Mouse (Mus musculus) cerebral cortex, adult 2 months (tissue): ENCODE measurements around the gene Ctsd.

Experiments
- WGBS: fragments of 180-500 bp; shearing (Covaris S2); methylation state at CpG from one replicate; pipeline ENCODE4 v1.1.7; 2018; 5-methylcytosine and 5-hydroxymethylcytosine counted together

The Ctsd gene

DNA sequence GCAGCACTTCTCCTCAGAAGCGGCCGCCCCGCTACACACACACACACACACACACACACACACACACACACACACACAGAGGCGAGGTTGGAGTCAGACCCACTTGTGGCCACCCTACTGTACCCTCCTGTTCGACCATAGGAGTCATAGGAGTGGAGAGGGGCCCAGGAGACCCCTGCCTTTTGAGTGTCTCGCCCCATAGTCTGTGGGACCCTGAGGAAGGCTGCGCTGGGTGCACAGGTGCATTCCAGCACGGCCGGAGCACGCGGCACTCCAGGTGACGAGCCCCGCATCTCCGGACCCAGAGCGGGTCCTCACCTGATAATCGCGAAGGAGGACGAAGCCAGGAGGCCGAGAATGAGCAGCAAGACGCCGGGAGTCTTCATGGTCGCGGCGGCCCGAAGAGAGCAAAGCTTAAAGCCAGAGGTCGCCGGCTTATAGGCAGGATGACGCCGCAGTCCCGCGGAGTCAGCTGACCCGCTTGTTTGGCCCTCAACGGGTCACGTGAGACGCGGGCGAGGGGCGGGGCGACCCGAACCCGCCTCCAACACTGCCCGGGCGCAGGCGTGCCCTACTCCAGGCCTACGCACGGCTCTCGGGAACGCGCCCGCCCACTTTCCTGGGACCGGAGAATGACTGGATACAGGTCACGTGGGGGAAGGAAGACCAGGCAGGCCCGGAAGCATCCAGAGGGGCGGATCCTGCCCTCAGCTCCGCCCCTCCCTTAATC, at the start of gene Ctsd:
Gene Ctsd (minus strand): TSS at position 620 of the 730 bp plus-strand sequence.
- WGBS = under 1% methylated on average over 55 of the region's 55 CpGs

DNA sequence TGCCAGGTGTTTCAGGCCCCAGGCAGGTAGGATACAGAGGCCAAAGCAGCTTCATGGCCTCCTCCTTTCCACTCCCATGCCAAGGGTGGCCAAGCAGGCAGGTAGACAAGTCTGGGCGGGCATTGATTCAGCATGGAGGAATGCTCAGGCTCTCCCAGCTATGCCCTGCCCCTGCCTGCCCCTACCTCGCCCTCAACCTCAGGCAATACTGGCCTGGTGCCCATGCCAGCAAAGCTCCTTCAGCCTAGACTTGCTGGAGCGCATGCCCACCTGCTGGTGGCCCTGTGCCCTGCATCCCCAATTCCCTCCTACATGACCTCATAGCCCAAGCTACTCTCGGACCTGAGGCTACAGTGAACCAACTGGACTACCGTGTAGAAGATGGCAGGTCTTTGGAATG, 49.5 kb upstream of the Ctsd start:
- WGBS = 89% methylated on average over 5 of the region's 5 CpGs

DNA sequence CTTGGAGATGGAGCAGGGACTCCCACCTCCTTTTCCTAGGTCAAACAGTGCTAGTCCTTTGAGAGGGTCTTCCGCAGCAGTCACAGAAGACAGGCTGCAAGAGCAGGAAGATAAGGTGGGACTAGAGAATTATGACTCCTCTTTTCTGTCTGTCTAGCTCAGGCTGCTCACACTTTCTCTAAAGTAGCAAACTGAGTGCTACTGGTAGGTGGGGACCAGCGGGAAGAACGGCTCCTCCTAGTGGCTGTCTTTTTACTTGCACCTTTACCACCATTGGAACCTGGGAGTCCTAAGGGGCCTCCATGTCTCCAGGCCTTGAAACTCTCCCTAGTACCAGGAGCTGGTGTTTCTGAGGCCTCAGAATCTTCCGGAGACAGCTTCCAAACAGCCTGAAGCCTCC, 47.7 kb upstream of the Ctsd start:
- 29% methylated on average over 4 of the region's 4 CpGs for WGBS

DNA sequence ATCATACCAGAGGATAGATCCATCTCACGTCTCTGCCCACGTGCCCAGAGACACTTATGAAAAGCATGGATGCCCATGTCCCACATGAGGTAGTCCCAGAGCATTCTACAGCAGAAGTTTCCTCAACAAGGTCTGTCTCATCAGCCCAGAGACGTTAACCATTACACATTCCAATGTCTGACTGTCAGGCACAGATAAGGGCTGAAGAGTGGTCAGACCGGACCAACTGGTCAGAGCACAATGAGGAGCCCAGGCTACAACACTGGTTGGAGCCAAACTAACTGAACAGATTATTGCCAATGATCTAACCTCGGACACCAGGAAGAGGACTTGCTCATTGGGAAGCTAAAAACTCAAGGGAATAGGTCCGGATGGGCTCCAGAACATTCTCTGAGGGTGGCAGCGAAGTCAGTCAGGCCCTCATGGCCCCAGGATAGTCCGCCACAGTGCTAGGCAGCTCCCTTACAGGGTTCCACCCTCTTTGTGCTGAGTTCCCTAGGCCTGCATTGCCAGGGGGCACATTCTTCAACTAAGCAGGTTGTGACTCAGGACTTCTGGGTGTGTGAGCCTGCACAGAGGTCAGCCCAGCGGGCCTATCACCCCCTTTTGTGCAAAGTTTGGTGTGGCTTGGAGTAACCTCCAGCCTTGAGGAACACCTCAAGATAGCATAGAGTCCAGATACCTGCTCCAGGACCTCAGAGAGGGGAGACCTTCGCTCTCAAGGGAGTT, 46.5 kb upstream of the Ctsd start, which contains the start of gene Syt8:
Gene Syt8 (plus strand): TSS at position 714 of the 729 bp plus-strand sequence.
- 91% methylated on average over 10 of the region's 10 CpGs for WGBS

DNA sequence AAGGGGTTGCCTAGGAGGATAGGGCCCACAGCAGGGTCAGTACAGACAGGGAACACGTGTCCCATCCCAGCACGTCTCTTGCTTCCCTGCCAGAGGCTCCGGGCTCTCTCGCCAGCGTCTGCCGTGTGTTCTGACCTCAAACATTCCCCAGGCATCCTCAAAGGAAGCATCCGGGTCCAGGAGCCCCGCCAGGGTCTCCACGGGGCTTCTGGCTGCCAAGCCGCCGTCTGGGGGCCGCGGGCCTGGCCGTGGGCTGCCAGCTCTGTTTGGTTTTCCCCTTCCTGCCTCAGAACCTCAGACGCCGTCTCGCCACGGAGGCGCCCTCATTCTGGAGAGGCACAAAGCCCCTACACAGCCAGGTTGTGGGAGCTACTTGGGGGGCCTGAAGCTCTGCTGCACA, 45.8 kb upstream of the Ctsd start:
- WGBS = 62% methylated on average over 19 of the region's 19 CpGs

DNA sequence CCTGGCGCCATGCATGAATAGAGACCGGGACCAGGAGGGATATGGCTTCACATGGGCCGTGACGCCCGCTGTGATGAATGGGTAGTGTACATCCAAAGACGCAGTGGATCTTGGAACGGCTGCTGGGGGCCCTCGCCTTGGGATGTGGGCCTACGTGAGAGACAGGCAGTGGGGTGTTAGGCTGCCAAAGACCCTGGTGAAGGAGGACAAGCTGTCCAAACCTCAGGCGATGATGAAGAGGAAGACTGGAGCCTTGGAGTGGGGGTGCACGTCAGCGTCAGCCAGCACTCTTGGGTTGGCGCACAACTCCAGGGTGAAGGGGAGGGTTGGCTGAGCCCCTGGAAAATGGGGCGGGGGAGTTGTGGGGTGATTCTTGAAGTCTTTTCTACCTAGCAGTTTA, 43.3 kb upstream of the Ctsd start:
- 85% methylated on average over 14 of the region's 14 CpGs for WGBS

DNA sequence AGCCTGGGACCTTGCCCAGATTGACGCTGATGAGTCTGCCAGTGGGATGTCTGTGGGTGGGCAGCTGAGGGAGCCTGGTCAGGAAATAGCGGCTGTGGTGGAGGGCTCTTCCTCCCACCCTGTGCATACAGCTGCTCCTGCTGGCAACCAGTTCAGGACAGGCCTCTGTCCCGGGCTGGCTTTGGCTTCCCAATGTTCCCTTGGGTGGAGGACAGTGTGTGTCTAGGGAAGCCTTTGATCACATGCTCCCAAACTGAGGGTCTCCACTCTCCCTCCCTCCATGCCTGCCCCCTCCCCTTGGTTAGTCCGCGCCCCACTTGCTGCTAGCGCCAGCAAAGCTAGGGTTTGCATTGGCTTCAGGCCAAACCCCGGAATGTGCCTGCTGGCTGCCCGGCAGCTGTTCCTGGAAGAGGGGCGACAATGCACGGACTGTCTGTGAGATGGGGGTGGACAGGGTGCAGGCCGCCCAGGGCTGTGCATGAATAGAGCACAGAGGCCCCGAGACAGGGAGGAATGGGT, 42.4 kb upstream of the Ctsd start:
- WGBS = 16% methylated on average over 12 of the region's 12 CpGs

DNA sequence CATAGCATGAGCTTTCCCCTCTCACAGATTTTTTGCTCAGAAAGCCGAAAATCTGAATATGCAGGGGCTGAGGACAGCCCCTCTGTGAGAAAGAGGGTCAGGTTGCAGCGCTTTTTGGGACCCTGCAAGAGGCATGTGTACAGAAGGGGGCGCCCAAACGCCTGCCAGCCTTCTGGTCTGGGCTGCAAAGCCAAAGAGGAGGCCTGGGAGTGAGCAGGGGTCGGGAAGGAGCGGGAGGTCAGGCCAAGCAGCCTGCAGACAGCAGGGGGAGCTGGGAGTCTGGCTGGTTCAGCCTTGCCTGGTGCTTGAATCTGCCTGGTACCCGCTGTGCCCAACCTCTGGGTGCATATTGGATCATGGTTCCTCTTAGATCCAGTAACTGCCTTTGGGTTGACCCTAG, 40.4 kb upstream of the Ctsd start:
- WGBS = 53% methylated on average over 7 of the region's 7 CpGs

DNA sequence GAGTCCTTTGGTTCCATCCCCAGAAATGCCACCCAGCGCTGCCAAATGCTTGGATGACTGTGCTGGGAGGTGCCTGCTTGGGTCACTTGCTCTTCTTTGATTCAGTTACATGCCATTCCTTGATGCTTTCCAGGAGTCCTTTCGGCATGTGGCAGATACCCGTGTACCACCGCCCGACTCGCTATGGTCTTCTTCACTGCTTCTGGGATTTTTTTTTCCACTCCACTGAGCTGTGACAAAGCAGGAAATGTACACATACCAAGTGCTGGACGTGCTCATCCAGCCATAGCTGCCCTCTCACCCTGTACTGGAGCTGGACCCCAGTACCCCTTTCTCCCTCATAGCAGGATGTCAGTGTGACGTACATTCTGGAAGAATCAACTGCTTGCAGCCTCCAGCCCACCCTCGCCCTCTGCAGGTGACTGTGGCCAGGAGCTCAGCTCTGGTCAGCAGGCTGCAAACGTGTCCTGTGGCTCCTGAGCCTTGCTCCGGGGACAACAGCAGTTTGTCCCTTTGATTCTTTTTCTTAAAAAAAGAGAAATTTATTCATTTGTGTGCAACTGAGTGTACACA, 37.9 kb upstream of the Ctsd start:
- WGBS = 76% methylated on average over 11 of the region's 11 CpGs

DNA sequence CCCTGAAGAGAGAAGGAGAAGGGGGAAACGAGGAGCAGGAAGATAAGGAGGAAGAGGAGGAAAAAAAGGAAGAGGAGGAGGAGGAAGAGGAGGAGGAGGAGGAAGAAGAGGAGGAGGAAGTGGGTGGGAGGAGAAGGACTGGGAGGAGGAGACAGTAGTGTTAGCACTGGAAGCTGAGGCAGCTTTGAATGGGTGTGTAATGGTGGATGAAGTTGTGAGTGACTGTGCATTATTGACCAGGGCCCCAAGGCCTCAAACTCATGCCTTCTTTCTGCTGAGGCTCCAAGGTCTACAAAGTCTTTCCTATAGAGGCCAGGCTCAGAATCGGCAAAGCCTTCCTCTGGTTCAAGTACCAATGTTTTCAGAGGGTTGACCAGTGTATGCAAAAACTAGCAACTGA, 34.0 kb upstream of the Ctsd start:
- 77% methylated on average over 2 of the region's 2 CpGs for WGBS

DNA sequence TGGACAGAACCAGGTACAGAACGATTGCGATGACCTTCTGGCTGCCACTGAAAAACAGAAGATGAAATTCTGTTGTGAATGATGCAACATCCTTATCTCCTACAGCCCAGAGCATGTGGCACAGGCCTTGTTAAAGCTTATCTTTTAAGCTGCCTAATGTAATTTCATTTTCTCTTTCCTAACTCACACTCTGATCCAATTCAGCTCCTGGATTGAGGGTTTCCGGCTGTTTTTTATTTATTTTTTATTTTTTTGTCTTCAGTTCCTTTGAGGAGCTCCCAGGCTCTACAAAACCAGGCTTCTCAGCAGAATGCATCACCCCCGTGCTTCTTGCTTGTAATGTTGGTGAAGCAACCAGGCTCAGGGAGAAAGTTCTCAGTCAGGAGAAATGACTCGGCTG, 32.0 kb upstream of the Ctsd start:
- 82% methylated on average over 5 of the region's 5 CpGs for WGBS

DNA sequence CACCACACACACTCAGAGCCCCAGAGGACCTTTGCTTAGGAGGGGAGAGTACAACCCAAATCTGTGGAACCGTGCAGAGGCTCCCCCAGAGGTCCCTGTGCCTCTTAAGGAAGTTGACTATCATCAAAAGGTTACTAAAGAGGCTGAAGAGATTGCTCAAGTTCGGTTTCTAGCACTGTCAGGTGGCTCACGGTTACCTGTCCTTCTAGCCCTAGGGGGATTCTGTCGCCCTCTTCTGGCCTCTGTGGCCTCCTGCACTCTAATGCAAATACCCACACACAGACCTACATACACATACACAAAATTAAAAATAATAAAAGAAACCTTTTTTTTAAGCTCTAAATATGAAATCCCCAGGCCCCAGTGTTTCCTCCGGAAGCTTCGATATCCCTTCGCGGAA, 30.8 kb upstream of the Ctsd start:
- 93% methylated on average over 8 of the region's 8 CpGs for WGBS

DNA sequence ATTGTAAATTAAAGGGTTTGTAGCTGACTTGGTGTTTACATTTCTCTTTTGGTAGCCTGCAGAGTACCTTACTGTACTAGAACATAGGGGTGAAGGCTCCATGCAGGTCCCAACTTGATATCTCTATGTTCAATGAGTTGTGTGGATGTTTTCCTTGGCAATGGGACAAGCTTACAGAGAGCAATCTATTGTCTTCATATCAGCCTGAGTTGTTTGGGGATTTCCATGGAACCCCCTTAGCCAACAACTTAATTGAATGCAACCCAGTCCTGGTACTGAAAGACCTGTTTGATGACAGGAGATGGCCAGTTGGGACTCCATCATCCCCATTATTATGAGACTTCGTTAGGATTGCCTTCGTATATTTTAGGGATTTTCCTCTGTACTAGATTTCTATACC, 30.2 kb upstream of the Ctsd start:
- 77% methylated on average over 2 of the region's 2 CpGs for WGBS

DNA sequence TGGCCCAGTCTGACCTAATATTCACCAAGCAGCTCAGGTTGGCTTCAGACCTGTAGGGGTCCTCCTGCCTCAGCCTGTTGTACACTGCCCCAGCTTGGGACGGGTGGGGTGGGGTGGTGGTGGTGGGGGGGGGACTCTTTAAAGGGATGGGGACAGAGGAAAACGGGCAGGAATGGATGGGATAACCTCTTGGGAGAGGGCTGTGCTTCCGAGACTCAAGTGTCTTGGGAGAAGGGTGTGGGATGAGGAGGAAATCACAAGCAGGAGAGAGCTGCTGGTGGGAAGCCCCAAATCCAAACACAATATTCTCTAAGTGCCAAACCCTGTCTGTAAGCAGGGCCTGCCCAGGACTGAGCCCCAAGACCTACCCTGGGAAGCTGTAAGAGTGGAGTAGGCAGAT, 28.4 kb upstream of the Ctsd start:
- WGBS = 78% methylated on average over 3 of the region's 3 CpGs

DNA sequence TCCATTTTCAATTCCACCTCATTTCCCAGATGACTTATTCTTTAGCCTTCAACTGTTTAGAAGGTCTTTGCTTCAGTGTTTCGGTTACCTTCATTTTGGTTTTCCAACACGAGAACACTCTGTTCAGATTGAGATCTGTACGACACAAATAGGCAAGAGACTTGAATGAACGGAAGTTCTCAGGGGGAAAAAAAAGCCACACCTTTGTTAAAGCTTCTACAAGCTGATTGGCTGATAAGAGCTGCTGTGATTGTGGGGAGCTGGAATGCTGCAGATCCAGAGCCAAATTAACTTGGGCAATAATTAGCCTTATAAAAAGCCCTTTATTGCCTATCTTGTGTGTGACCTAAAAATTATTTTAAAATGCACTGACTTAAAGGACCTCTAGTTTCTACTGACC, 27.5 kb upstream of the Ctsd start:
- WGBS = 61% methylated on average over 4 of the region's 4 CpGs

DNA sequence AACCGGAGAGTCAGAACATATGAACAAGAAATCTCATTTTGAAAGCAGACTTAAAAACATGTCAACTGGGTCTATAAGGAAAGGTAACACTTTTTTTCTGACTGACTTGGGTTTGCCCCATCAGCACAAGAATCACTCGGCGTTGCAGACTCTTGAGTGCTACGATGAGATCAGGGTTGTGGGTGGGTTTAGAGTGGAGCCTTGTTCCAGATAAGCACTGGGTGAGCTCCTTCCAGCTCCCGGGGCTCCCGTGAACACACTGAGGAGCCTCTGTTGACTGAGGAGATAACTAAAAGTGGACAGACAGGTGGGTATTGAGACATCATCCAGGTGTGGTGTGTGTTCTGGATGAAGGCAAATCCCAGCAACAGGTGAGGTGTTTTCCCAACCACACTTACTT, 25.4 kb upstream of the Ctsd start:
- 93% methylated on average over 6 of the region's 6 CpGs for WGBS

DNA sequence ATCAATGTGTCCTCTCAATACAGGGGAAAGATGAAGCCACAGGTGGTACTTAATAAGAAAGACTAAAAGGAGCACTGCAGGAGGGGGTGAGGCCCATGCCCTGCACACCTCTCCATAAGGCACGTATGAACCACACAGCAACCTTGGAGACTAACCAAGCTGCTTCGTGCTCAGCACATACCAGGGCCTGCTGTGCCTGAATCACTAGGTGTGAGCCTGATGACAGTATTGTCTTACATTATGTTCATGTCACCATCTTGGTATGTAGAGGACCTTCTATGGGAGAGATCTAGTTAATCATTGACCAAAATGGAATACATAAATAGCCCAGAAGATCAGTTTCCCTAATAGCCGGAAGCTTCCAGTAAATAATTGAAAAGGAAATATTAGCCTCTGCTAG, 21.8 kb upstream of the Ctsd start:
- 93% methylated on average over 3 of the region's 3 CpGs for WGBS

DNA sequence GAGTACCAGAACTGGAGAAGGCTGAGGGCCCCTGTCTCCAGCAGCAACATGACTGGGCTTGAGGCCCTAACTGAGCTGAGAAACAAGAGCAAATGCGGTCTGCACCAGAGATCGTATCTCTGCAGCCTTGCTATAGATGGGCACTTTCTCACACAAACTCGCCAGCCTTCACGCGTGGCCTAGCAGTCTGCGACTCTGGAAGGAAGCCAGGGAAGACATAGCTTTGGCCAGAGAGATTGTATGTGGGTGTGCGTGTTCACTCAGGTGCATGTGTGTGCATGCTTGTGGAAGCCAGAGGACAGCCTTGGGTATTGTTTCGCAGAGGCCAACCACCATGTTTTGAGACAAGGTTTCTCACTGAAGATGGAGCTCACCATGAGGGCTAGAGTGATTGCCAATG, 20.8 kb upstream of the Ctsd start:
- 94% methylated on average over 8 of the region's 8 CpGs for WGBS

DNA sequence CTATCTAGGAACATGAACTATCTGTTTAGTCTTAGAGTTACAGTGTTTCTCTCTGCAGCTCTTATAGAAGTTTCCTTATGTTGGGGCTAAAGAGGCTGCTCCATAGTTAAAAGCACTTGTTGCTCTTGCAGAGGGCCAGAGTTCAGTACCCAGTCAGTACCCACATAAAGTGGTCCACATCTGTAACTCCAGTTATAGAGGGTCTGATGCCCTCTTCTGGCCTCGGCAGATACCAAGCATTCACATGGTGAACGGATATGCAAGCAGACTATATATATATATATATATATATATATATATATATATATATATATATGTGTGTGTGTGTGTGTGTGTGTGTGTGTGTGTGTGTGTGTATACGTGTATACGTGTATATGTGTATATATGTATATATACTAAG, 20.1 kb upstream of the Ctsd start:
- WGBS = 68% methylated on average over 4 of the region's 4 CpGs

DNA sequence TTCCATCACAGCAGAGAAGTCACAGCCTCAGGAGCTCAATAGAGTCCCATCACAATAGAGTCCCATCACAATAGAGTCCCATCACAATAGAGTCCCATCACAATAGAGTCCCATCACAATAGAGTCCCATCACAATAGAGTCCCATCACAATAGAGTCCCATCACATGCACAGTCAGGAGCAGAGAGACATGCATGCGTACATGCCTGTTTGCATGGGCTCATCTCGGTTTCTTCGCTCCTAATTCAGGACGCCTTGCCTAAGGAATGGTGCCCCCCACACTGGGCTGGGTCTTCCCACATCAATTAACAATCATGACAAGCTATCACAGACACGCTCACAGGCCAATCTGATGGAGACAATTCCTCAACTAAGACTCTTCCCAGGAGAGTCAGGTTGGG, 17.3 kb upstream of the Ctsd start:
- 95% methylated on average over 5 of the region's 5 CpGs for WGBS

DNA sequence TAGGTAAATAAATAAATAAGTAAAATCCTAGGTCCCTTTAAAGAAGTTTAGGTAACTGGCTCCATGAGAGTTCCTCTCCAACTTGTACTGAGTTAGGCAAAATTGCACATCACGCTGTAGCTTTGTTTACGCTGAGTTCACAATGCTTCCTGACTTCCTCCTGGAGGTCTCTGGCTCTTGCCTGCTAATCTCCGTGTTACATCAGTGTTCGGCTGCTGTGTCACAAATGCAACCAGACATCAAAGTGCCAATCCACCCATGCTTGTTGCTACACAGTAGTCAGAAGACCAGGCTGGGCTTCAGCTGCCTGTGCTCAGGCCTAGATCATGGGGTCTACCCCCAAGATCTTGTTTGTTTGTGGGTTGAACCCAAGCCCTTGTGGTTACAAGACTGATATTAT, 15.8 kb upstream of the Ctsd start:
- WGBS = 79% methylated on average over 4 of the region's 4 CpGs

DNA sequence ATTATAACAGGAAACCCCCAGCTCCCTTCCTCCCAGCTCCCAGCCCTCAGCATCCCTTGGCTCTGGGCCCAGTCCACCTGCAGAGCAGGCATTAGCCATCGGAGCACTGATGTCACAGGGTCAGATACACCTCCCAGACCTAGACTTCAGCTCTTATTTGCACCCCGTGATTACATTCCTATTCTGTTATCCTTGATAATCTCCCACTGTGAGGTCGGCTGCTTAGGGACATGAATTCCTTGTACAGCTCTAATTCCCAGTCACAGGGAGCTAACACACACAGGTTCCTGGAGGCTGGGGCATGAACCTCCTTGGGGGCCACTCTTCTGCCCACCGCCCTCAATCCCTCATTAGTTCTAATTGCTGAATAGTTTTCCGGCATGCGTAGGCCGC, 12.9 kb upstream of the Ctsd start:
- WGBS = 55% methylated on average over 7 of the region's 7 CpGs
